Mouse (Mus musculus): ENCODE data around the gene Sdsl.

Sdsl gene

GRCm38 (mm10) chr5:120447305-120447704 is 25.3 kb downstream of the Sdsl start:
- DNase-seq, result no peak

- DNase-seq, result peak; percentile 96
Measured at GRCm38 (mm10) chr5:120440733-120441132, 31.9 kb downstream of the Sdsl start.

- no peak for DNase-seq
Measured at GRCm38 (mm10) chr5:120439887-120440670, 32.5 kb downstream of the Sdsl start.

GRCm38 (mm10) chr5:120438991-120439710 is 33.5 kb downstream of the Sdsl start:
- DNase-seq, result no peak

- no peak for DNase-seq
Measured at GRCm38 (mm10) chr5:120438469-120438868, 34.1 kb downstream of the Sdsl start.

- DNase-seq, result no peak
Measured at GRCm38 (mm10) chr5:120437986-120438385, 34.6 kb downstream of the Sdsl start.

GRCm38 (mm10) chr5:120437539-120437938 is 35.1 kb downstream of the Sdsl start:
- no peak for DNase-seq

GRCm38 (mm10) chr5:120436885-120437495 is 35.6 kb downstream of the Sdsl start:
- DNase-seq, result no peak

GRCm38 (mm10) chr5:120435731-120436501 is 36.7 kb downstream of the Sdsl start:
- no peak for DNase-seq

- no peak for DNase-seq
Measured at GRCm38 (mm10) chr5:120435006-120435681, 37.5 kb downstream of the Sdsl start.

- DNase-seq, result no peak
Measured at GRCm38 (mm10) chr5:120434231-120434735, 38.3 kb downstream of the Sdsl start.

- DNase-seq, result no peak
Measured at GRCm38 (mm10) chr5:120433135-120433760, 39.4 kb downstream of the Sdsl start.

GRCm38 (mm10) chr5:120432486-120433015 is 40.1 kb downstream of the Sdsl start:
- DNase-seq, result no peak

GRCm38 (mm10) chr5:120431649-120432485 is 40.7 kb downstream of the Sdsl start, which contains the start of gene Lhx5:
Lhx5 (plus strand) TSS chr5:120431699.
- DNase-seq, result peak; percentile 42

- DNase-seq, result no peak
Measured at GRCm38 (mm10) chr5:120431001-120431583, 41.5 kb downstream of the Sdsl start.

GRCm38 (mm10) chr5:120429692-120430091 is 42.9 kb downstream of the Sdsl start:
- DNase-seq, result no peak

- no peak for DNase-seq
Measured at GRCm38 (mm10) chr5:120428990-120429389, 43.6 kb downstream of the Sdsl start.

GRCm38 (mm10) chr5:120428189-120428838 is 44.3 kb downstream of the Sdsl start:
- DNase-seq, result no peak

GRCm38 (mm10) chr5:120427451-120427938 is 45.1 kb downstream of the Sdsl start:
- no peak for DNase-seq
